Mouse (Mus musculus): ENCODE results near the gene Rgs16. TPM values are rescaled to one million over a fixed set of nuclear protein-coding genes. Genes with fewer than 3 reads are reported as not detected.

Rgs16 gene
- total RNA-seq, 1 experiment from 2014 or later = 5.5 TPM

DNA sequence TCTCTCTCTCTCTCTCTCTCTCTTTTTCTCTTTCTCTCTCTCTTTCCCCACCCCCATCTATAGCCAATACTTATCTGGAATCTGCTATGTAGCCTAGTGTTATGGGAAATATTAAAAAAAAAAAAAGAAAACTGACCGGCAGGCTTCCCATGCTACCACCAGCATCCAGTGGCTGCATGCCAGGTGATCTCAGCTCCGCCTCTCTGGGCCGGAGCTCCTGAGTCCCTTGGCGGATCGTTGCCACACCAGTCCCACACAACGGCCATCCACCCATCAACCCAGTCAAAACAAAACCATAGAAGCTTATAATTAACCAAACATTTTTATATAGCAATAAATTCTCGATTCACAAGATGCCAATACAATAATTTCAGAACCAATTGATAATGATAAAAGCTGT, 19.2 kb upstream of the Rgs16 start:
- peak; percentile 37 for DNase-seq

DNA sequence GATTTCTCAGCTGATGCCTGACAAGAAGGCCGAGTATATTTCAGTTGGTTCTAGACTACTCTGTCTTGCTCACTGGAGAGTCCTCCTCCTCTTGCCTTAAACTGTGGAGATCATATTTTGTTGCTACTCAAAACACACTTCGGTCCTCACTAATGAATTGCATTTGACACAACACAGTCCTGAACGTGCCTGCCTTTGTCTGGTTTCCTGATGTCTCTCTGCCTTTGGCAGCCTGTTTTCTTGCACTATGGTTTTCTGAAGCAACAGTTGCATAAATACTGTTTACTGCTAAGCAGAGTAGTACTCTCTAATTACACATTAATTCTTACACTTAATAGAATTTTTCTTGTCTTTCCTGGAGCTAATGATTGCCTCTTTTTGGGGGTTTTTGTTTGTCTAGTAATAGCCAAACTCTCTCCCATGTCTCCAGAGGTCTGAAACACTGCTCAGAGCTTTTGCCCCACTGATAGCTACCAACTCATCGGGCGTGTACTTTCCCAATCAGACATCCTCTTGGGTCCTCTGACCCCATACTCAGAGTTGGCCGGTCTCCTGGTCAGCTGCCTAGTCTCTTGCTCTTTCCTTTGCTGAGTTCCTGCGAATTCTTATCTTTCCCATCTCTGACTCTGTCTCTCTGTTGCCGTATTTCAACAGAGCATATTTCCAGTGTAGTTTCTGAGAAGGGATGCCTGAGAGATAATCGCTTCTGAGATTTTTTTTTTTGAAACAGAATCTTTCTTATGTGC, 18.4 kb upstream of the Rgs16 start:
- DNase-seq = no peak

DNA sequence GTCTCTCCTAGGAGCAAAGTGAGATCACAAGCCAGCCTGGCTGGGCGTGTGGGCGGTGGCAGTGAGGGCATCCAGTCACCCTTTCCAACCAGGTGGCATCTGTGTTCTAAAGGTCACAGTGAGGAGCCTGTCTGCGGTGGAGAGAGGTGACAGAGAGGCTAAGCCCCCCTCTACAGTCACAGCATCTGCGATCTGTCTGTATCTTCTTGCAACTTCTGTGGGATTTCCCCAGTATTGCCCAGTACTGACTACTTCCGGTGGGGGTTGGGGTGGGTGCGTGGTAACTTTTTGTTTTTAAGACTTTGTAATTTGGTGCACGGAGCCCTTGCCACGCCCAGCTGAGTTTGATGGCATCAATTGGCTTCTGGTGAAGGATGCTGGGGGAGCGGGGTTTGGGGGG, 16.7 kb upstream of the Rgs16 start:
- no peak for DNase-seq

DNA sequence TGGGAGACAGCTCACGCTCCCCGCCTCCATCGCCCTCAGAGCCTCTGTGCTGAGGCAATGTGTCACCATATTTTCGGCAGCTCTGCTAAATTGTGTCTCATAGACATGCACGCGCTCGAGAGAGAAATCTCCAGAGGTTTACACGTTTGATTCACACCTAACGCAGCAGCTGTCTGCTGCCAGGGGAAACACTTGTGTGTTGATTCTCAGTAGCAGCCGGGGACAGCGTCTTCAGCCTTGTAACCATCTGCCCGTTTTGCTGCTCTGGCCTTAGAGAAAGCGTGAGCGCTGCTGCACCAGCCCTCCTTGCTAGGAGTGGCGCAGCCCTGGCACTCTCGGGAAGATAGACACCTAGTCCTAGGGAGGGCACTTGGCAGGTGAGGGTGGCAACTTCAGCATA, 13.5 kb upstream of the Rgs16 start:
- DNase-seq = no peak

DNA sequence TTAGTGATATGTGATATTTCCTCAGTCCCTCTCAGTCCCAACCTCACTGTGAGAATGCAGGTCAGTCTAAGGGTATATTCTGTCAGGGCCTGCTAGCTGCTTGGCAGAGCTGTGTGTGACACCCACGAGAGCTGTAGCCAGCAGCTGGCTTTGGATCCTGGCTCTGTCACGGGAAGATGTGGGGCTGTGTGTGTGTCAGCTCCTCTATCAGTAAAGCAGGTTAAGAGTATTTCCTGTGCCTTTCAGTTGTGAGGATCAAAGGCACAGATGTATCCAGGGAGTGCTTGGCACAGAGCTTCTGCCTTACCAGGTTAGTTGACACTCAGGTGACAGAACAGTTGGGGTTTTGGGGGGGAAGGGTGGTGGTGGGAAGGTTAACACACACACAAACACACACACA, 10.3 kb upstream of the Rgs16 start:
- DNase-seq = no peak

DNA sequence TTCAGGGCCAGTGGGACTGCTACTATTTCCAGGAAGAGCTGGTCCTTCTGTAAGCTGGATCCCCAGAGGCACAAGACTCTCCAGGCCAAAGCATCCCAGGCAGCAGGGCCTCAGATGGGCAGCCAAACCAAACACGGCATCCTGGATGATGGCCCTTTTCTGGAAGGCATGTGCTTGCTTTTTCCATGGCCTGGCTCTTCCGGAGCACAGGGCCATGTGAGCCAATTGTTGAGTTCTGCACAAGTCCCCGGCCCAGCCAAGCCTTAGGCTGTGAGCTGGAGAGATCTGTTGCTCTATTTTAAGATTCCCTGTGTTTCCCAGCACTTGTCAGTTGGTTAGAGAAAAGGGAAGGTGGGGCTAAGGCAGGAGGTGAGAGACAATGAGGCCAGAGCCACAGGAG, 9.5 kb upstream of the Rgs16 start:
- DNase-seq = no peak

DNA sequence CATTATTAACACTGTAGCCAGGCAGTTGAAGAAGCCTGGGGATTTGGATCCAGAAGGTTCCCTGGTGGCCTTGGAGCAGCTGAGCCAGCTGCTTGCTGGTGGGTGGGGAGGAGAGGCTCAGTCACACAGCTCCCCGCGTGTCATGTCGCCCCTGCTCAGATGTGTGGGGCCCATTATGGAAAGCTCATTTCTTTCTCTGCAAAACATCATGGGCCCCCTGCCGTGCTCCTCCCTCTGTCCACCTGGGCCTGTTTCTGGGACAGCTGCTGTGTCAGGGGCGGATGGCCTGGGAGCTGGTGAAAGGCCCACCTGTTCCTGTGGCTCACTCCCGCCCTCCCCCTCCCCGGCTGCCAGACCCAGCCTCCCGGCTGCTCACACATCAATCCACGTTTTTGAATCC, 7.0 kb upstream of the Rgs16 start:
- no peak for DNase-seq

DNA sequence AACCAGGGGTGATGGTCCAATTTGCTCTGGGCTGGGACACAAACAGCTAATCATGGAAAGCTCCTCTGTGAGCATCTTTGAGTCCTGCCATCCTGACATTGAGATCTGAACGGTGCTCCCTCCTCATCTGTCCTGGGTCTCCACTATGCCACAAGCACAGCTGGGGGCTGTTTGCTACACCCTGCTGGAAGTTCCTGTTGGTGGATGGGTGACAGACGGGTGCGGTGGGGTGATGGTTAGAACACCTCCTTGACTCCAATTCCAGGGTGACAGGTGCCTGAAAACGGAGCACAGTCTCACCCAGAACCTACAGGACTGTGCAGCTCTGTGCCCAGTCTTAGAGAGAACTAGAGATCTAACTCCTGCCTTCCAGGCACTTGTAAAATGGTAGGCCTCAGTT, 5.3 kb upstream of the Rgs16 start:
- DNase-seq = no peak

DNA sequence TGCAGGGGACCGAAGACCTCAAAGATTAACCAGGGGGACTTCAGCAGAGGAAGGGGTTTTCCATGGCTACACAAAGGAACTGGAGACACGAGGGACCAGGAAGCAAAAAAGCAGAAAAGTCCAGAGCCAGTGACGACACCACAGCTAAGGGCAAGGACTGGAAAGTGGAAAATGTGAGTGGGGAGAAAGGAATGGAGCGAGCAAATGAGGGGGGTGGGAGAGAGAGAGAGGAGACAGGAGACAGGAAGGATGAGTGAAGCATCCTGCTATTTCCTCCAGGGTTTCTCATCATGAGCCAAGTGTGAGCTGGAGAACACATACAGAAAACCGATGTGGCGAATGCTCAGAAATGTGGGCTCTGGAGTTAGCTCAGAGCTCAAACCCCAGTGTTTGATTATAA, 4.1 kb upstream of the Rgs16 start:
- no peak for DNase-seq

DNA sequence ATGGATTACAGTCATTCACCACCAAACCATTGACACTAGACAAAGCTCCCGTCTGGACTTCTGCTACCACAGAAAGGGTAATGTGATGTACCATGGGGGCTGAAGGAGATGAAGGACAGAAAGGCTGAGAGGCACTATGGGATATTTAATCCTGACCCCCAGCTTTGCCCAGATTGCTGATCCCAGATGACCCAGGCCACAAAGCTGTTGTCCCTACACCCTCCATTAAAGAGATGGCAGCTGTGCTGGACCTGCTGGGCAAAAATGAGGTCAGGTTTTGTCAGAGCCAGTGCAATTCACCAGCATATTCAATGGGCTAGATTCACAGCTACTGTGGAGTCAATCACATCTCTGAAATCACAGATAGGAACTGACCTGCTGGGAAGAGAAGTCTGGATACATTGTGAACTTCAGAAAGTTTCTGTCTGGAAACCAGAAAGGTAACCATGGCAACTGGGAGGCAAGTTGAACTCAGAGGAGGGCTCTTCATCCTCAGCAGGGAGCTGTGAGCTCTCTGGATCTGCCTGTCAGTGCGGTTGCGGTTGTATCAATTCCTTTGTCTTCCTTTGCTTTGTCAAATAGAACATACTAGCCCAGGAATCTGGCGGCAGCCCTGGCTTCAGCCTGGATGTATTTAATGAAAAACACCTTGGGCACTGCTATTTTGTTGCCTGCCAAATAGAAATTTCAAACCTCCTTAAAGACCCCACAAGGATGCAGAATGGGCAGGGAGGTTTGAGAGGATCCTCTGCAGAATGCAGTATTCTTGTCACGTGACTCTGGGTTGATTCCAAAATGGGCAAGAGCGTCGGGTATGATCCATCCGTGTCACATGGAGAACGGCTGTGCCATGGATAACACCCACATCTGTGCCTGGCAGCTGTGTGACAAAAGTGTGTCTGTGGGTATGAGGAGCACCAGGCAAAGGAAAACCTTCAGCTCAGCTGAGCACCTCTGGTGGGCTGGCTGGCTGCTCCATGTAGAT, 2.8 kb upstream of the Rgs16 start:
- no peak for DNase-seq

DNA sequence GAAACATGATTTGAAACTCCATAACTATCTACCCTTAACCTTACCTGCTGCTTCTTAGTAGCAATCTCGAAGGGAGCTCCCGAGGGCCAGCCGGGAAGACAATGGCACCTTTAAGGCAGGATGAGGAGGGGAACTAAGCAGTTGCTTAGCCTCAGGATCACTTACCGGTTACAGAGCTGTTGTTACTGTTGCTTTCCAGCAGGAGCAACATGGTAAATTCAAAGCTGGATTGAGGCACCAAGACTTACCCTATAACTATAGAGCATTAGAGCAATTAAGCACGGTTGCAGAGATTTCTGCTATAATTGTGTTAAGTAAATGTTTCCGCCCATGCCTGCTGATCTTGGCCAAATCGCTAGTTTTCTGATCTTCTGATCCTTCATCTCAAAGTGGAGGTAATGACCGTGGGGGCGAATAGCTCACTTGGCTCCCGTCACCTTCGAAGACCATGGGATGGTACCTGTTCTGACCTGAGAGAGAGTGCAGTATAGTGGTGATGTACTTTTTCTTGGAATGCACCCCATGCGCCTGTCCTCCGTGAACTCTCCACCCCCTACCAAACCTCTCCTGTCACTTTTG, 623 bp upstream of the Rgs16 start:
- no peak for DNase-seq

DNA sequence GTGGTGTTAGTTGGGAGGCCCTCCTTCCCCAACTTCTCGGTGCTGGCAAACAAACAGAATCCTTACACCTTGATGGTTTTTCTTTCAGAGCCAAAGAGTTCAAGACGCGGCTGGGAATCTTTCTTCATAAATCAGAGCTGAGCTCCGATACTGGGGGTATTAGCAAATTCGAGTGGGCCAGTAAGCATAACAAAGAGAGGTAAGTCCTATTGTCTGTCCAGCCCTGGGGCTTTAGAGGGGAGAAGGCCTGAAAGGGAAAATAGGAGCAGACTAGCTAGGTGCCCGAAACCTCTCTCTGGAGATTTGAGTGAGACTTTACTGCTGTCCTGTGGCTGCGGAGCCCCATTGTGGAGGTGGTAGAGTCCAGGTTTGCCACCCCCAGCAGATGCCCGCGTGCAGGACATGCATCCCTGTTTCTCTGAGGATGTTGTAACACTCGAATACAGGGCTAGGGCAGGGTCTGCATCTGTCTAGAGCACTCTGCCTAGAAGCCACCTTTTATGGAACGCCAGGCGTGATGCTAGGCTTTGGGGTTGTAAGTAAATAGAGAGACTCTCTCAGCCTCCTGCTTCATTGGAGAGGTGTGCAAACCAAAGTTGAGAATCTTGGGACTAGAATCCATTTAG, 739 bp downstream of the Rgs16 start:
- no peak for DNase-seq

DNA sequence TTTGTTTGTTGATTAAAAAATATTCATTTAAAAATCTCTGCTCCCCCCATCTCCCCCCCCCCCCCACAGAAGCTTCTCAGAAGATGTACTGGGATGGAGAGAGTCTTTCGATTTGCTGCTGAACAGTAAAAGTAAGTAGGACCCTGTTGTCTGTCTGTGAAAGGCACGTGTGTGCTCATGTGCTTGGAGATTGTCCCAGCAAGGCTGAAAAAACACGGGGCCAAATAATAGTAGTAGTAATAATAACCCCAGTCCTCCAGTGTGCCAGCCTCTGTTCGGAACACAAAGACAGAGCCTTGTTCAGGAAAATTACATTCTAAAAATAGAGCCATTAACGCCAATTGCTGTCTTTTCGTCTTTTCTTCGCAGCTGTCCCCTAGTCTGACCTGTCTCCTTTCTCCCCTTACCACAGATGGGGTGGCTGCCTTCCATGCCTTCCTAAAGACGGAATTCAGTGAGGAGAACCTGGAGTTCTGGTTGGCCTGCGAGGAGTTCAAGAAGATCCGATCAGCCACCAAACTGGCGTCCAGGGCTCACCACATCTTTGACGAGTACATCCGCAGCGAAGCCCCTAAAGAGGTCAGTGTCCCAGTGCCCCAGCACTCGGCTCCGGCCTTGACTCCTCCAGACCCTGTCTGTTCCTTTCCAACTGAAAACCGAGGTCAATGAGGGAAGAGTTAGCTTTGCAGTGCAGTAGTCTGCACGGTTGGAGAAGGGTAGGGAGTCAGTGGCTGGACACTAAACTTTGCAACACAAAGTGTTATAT, 1.6 kb downstream of the Rgs16 start:
- DNase-seq = no peak

DNA sequence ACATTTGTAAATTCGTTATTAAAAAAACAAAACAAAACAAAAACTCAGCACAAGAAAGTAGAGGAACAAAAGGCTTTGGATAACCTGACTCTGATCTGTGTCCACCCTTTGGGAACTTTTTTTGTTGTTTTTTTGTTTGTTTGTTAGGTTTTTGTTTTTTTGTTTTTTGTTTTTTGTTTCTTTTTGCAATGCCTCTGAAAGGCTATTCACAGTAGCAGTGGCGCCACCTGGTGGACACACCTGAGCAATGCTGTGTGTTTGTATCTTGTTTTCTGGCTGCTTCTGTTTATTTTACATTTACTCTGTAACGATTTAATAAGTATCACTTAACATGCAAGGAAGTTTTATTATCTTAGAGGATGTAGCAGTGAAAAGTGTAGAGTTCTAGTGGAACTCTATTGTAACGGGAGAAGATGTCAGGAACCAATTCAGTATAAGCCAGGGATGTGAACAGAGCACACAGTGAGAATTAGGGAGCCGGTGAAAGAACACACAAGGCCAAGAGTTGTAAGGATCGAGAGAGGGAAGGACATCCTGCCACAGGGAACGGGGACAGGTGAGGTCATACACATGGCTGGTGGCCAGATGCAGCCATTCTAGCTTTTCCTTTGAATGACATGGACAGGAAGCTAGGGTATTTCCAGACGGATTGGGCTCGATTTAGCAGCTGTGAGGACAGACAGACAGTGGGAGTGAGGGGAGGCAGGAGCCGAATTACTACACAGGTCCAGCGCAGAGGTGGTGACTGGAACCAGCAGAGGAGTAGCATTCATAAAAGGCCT, 2.4 kb downstream of the Rgs16 start:
- peak; percentile 88 for DNase-seq

DNA sequence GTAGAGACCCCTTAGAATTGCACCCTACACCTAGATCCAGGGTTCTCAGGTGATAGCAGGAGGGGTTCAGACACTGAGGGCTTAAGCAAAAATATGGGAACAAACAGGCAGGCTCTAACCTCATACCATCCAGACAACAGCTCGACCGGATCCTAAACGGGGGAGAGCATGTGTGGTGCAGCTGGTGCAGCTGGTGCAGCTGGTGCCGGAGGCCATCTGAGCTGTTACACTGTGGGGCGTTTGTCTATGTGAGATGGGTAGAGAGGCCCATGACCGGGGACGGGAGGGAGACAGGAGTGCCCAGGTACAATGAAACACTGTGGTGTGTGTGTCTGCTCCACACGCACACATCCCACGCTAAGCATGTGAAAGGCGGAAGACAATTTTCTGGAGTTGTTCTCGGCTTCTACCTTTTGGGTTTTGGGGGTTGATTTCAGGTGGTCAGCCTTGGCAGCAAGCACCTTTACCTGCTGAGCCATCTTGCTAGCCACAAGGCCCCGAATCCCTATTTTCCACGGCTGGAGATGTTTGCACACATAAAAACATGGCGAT, 6.0 kb downstream of the Rgs16 start:
- DNase-seq = no peak

DNA sequence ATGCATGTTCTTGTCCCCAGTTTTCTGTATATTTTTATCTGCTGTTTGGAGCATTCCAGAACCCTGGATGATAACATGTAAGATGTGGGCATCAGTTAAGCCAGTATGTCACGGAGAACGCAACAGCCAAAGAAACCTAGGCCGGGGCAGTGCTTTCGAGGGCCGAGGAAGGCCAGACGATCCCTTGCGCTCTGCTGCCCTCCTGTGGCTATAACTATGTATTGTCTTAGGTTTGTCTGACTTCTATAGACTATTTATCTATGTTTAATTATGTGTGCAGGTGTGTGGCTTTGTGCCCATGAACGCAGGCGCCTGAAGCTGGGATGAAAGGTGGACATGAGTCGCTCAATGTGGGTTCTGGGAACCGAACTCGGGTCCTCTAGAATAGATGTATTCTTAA, 6.6 kb downstream of the Rgs16 start:
- DNase-seq = peak; percentile 70

DNA sequence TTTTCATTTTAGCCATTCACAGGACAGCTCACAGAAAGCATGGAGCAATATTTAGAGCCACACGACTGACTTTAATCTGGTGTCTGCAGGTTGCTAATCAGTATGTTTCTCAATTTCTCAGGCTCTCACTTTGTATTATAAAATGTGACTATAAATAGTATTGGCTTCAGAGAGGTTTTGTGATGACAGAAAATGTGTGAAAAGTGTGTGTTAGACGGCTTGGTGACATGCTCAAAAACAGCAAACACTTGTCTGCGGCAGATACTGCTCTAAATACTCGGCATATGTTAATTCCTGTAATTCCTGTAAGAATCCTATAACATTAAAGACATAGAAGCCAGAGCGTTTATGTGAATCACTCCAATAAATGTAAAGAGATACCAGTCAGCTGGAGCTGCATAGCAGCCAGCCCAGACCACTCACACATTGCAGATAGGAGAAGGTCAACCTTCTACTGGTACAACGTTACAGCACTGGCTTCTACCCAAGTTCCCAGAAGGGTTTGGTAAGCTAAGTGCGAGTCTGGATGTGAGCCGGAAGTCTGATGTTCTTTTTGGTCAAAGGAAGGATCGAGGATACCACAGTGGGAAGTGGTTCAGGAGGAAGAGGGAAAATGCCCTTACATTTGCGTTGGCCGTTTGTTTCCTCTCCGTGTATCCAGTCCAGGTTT, 7.8 kb downstream of the Rgs16 start:
- no peak for DNase-seq

DNA sequence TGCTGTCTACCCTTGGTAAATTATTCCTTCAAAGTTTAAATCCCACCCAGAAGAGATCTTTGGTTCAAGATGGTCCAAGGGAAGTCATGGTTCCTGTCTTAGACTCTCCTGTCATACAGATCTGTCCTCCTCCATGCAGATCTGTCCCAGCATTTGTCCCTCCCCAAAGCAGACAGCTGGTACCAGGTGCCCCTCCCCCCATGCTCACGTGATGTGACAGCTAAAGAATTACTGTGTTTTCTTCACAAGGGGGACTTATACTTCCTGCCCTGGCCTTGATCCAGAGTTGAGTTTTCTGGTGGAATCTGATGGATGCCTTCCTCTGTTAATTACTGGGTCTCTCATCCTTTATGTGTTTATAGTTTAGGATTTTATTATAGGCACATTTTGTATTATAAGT, 8.4 kb downstream of the Rgs16 start:
- peak; percentile 49 for DNase-seq

DNA sequence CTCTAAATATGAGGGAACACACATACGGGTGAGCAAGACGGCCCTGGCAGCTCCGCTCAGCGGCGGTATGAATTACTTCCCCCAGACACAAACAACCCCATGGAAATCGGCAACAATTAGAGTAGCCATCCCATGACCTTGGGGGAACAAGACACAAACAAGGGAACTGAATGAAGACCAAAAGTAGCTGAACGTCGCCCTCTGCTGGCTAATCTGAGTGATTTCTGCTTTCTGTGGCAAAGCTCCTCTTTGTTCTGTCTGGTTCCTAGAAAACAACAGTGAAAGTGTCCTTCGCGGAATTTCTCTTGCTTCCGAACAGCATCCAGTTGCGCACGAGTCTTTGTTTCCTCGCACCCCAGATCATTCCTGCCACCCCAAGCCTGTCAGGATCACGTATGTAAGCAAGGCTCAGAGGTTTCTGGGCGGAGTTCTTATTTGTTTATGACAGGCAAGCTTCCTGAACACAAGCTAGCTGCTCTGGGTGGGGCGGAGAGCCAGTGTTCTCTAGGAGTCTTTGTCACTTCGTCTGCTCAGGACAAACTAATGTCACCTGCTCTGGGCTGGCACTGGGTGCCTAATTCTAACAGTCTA, 9.2 kb downstream of the Rgs16 start, which contains the start of gene Rnasel:
Gene Rnasel, plus strand, starts transcription at position 216 of the 591 bp plus-strand sequence.
- DNase-seq = peak; percentile 59

DNA sequence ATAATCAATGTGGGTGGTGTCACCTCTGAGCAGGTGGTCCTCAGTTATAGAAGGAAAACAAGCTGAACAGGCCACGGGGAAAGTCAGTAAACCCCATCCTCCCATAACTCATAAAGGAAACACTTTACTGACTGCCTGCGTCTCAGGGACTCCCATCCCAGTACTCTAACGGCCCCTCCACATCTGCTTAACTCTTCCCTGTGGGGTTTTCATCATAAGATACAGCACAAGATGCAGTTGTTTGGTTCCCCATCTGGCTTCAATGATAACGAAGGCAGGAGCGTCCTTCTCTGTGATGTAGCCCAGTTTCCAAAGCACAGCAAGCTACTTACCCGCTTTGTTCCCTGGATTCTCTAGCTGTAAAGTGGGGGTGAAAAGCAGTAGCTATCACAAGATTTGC, 9.9 kb downstream of the Rgs16 start:
- no peak for DNase-seq

Data from adrenal gland, postnatal 25 days (tissue).